Mouse (Mus musculus) E14TG2a.4 (cell line): Measurements from ENCODE around the gene Usp15.

ENCODE experiments used
- CTCF ChIP-seq: conservative IDR thresholded peaks from 2 replicates; pipeline ENCODE4 v1.5.1; 2014; ENCODE audit warnings: low read length
- NANOG ChIP-seq: IDR thresholded peaks from 2 replicates; pipeline ENCODE4 v1.6.1; 2014; ENCODE audit warnings: borderline replicate concordance, low read length, mixed read lengths

GRCm38 (mm10) chr10:123060831-123061230, 136.0 kb downstream of the Usp15 start:
- TF ChIP-seq CTCF: no peak
- TF ChIP-seq NANOG: no peak
